Mouse (Mus musculus) layer of hippocampus, adult 11-12 months (tissue): ENCODE results near the gene Midn.

ENCODE experiments used
- DNase-seq: peaks from one replicate; pipeline ENCODE4 v3.0.0; 2022; ENCODE audit warnings: low spot score

The Midn gene

GRCm38 (mm10) chr10:80144159-80144558, 3.9 kb upstream of the Midn start:
- DNase-seq, result no peak

DNA sequence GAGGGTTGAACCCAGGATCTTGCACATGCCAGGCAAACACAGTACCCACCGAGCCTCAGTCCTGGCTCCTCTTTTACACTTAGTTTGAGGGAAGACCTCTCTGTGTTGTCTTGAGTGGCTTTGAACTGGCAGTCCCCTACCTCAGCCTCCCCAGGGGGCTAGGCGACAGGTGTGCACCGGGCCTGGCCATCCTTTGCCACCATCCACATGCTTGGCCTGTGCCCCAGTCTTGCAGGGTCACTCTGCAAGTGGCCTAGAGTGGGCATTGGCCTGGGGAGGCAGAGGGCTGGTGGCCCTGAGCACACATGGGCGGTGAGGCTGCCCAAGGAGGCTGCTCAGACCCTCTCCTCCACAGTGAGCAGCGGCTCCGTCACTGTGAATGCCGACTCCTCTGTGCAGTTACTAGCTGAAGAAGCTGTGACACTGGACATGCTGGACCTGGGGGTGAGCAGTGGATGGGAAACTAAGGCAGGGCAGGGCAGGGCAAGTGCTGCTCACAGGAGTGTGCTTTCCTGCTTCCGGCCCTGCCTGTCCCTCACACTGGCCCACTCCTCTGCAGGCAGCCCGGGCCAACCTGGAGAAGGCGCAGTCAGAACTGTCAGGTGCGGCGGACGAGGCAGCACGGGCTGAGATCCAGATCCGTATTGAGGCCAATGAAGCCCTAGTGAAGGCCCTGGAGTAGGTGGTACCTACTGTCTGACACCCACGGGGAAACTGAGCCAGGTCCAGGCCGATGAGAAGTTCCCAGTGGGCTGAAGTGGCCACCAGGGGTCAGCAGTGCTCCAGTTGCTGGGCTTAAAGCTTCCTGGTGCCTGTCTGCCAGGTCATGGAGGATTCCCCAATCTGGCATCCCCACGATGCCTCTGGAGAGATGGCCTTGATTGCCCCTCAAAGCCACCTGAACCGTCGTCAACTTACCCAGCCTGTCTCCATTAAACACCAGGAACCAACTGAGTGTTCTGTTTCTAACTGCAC, 2.9 kb upstream of the Midn start:
- DNase-seq, result peak; percentile 80

GRCm38 (mm10) chr10:80145896-80146295, 2.2 kb upstream of the Midn start:
- DNase-seq, result no peak

DNA sequence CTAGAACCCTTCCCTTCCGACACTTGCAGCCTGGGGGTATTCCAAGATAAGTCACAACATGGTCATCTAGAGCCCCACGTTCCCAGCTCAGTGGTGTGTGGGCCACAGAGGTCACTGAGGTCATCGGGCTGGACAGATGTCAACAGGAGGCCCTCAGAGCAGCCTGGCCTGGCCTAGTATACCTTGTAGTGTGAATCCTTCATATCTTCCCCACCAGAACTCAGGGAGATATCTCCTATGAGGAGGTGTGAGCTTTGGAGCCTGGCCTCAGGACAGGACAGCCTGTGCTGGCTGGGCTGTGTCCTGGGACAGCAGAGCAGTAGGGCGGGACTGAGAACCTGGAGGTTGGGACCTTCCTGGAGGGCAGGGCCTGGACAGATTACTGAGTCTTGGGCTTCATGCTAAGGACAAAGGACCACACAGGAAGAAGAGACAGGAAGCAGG, 1.5 kb upstream of the Midn start:
- no peak for DNase-seq

DNA sequence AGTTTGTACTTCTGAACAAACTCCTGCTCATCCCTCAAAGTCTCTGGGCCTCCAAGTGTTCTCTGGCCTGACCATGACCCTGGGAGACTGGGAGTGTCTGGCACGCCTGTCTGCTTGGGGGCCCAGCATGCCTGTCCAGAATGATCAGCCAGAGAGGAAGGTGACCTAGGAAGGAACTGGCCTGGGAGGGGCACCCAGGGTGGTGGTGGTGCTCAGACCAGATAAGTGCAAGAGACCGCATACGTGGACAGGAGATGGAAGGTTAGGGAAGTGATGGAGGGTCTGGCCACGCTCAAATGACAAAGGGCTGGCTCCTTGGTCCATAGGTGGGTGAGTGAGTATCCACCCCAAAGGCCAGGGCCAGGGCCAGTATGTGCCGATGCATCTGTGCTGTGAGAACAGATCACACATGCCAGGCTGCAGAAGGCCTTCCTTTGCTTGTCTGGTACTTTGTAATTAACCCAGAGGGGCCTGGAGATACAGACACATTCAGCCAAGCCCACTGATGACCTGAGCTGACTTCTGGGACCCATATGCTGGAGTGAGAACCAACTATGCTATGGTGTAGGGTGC, 840 bp upstream of the Midn start:
- DNase-seq, result no peak

DNA sequence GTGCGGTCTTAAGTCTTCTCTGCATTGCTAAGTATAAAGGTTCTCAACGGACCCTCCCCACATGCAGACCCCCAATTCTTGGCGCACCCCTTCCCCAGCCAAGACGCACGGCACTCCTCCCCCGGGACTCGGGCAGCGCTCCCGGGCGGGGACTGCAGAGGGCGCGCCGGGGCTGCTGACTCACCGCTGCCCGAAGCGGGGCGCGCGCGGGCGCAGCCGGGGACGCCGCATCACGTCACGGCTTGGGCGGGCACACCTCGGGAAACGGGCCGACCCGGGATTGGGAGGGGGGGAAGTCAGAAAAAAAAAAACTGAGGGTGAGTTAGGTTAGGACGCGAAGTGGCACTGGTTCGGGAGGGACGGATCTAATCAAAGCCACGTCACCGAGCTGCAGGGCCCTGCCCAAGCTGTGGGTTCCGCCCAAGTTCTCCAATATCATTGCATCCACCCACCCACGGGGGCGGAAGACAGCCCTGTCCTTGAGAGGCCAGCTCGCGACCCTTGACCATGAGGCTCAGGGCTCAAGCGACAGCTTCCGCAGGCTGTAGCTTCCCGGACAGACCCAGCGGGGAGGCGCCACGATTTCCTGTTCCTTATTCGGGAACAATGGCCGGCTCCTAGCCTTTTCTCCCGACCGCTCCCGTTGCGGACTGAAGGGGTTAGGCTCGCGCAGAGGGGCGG, 678 bp downstream of the Midn start:
- DNase-seq, result peak; percentile 93

GRCm38 (mm10) chr10:80149291-80150225, 1.5 kb downstream of the Midn start:
- peak; percentile 98 for DNase-seq

DNA sequence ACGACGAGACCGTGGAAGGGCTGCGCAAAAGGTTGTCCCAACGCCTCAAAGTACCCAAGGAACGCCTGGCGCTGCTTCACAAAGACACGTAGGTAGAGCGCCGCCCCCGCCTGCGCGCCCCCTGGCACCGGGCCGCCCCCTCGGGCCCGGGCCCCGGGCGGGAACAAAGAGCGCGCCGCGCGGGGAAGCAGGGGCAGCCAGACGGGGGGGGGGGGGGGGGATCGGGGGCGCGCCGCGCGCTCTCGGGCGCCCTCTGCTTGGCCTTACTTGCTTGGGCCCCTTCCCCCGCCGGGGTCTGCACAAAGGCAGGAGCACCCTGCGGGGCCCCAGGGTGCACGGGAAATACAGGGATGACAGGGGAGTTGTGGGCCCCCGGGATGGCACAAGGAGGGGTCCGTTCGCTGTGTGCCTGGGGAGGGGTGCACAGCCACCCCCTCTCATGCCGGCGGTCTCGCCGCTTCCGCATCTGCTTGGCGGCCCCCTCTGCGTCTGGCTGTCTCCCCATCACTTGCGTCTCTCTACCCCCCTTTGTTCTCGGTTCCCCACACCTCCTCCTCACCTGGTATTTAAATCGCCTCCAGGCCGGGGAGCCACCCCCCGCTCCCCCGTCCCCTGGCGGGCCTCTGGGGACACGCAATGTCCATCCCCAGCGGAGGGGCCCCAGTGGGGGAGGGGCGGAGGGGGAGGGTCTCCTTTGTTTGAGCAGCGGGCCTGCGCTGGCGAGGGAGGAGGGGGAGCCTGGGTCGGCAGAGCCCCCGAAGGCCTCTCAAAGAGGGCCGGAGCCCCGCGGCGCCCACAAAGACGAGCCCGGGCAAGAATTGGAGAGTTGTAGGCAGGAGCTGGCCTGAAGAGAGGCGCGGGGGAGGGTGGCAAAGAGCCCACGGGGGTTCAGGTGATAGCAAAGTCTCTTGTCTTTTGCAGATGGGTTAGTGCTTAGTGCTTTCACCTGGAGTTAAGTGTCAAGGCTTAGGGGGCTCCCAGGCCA, 2.4 kb downstream of the Midn start:
- DNase-seq, result no peak

GRCm38 (mm10) chr10:80151211-80152034, 3.4 kb downstream of the Midn start:
- DNase-seq, result no peak

GRCm38 (mm10) chr10:80152071-80152872, 4.2 kb downstream of the Midn start:
- no peak for DNase-seq

DNA sequence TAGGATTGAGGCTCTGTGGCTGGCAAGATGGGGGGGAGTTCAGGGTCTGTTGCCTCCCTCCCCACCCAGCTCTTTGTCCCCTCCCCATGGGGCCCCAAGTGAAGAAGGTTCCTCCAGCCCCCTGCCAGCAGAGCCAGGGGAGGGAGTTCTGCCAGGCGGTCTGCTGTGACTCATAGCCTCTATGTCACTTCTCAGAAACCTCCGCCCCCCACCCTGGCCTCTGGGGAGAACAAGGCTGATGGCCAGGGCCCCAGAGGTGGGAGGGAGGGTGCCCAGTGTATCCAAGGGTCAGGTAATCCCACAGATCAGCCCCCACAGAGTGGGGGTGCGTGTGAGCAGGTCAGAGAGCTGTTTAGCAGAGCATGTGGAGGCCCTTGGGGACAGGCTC, 4.8 kb downstream of the Midn start:
- no peak for DNase-seq

GRCm38 (mm10) chr10:80153713-80154112, 5.6 kb downstream of the Midn start:
- DNase-seq, result no peak

- DNase-seq, result no peak
These were observed 6.3 kb downstream of the Midn start for GRCm38 (mm10) chr10:80154384-80154783.

- DNase-seq, result no peak
These were observed 7.2 kb downstream of the Midn start for GRCm38 (mm10) chr10:80155277-80155676.

- no peak for DNase-seq
These were observed 8.1 kb downstream of the Midn start for GRCm38 (mm10) chr10:80156002-80156751.

DNA sequence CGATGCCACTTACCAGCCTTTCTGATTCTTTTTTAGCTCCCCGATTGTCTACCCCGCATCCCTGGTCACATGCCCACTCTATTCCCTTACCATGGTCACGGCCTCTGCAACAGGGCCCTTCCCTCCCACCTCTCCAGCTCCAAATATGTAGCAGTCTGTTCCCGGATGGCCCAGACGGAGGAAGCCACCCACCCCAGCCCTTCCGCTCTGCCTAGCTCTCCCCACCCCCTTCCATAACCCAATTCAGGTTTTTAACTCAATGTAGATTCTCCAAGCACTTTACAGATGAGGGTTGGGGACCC, 8.6 kb downstream of the Midn start:
- DNase-seq, result no peak

GRCm38 (mm10) chr10:80157141-80157929, 9.3 kb downstream of the Midn start:
- no peak for DNase-seq
